Mouse (Mus musculus) embryo, embryonic 11.5 days (tissue): Measurements from ENCODE around the gene Alyref2.
"Not testable (repeated sequence)": the region's sequence is repeated elsewhere in the genome, so short reads cannot be mapped to it uniquely, and the experiment has no call there.

Experiments used
- DNase-seq: peaks from one replicate; pipeline ENCODE4 v3.0.0-alpha.2; 2012; ENCODE audit warnings: low read depth, low spot score

Gene Alyref2

DNA sequence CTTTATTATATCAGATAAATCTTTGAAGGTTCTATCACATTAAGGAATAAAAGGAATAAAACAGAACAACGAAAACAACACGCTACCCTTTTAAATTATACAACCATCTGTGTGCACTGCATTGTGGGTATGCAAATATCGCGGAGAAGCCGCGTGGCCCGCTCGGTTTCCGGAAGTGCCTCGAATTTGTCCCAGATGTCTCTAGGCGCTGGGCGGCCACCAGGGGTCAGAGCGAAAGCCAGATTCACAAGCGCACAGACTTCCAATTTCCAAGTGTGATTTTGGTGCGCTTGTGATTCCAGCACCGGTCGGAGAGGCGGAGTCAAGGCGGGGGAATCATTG is at the start of gene Alyref2:
Gene Alyref2, plus strand, starts transcription at position 229 of the 342 bp plus-strand sequence.
- peak; percentile 94 for DNase-seq

- no peak for DNase-seq
Measured at GRCm38 (mm10) chr1:171454926-171455325, 48.4 kb upstream of the Alyref2 start.

- no peak for DNase-seq
Measured at GRCm38 (mm10) chr1:171457568-171457967, 45.7 kb upstream of the Alyref2 start.

- no peak for DNase-seq
Measured at GRCm38 (mm10) chr1:171459791-171460190, 43.5 kb upstream of the Alyref2 start.

- no peak for DNase-seq
Measured at GRCm38 (mm10) chr1:171460551-171461503, 42.5 kb upstream of the Alyref2 start.

GRCm38 (mm10) chr1:171463133-171463532 is 40.1 kb upstream of the Alyref2 start:
- no peak for DNase-seq

DNA sequence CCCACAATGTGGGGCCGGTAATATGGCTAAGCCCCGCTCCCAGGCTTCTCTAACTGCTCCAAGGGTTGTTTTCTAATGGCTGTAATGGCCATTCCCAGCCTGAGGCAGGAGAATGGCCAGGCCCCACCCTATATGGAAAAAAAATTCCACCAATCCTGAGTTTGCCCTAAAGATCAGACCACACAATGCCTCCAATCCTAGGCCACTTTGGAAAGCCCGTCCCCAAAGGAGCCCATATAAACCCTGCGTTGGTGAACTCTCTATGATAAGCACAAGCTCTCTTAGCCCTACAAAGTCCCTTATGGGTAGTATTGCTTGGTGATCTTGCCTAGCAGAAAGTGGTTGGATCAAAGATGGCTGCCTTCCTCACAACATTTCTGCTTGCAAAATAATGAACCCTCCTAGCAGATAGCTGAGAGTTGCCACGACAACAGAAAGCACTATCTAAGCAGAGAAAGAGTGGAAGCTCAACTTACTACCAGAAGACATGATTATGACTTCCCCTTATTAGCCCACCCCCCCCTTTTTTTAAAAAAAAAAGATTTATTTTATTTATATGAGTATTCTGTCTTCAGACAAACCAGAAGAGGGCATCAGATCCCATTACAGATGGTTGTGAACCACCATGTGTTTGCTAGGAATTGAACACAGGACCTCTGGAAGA is 37.4 kb upstream of the Alyref2 start:
- DNase-seq: no peak

GRCm38 (mm10) chr1:171466565-171466964 is 36.7 kb upstream of the Alyref2 start:
- no peak for DNase-seq

DNA sequence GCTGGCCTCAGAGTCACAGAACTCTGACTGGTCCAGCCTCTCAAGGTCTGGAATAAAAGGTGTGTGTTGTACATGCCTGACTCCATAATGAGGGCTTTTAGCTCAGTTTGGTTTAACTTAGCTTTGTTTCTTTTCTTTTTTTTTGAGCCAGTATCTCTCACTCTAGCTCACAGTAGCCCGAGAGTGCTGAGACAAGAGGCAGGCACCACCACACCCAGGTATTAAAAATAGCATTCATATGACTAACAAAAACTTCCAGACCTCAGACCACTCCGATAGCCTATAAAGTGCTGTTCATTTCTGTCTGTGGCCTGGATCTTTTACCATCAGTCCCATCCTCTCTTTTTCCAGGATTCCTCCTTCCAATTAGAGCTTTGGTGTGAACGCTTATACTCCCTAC is 33.6 kb upstream of the Alyref2 start:
- DNase-seq: no peak

DNA sequence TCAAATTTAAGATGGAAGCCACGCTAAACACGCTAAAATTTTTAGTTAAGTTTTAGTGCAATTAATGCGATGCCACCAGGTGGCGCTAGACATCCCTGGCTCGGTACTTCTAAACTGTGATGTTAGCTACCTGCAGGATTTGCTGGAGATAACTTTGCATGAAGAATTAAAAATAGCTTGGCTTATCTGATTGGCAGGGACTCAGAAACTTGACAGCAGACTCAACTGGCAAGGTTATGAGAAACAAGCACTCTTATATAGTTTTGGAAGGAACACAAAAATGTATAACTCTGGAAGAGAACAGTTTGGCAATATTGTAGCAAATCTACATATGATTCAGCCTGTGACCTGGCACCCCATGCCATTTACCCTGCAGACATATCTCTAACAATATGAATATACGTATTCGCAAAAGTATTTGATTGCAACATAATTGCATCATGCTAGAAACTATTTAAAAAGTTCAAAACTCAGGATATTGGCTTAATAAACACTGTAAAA is 32.9 kb upstream of the Alyref2 start:
- peak; percentile 36 for DNase-seq

DNA sequence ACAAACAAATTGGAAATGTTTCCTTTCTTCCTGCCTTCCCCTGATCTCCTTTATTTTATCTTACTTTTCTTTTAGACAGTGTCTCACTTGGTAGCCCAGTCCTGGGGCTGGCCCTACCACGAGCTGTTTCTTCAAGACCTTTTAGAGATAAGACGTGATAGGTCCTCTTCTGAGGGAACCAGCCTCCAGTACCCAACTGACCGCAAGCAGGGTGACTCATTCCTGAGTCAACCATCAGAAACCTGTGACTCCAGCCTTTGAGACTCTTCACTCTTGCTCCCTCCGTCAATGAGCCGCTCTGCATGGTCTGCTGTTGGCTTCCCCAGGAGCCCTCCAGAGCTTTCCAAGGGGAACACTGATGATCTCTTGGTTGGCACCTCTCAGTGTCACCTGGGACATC is 32.4 kb upstream of the Alyref2 start:
- DNase-seq: no peak

- DNase-seq: no peak
Measured at GRCm38 (mm10) chr1:171471452-171471851, 31.8 kb upstream of the Alyref2 start.

GRCm38 (mm10) chr1:171471941-171472340 is 31.3 kb upstream of the Alyref2 start:
- not testable (repeated sequence) for DNase-seq

GRCm38 (mm10) chr1:171473506-171473905 is 29.8 kb upstream of the Alyref2 start:
- DNase-seq: no peak

DNA sequence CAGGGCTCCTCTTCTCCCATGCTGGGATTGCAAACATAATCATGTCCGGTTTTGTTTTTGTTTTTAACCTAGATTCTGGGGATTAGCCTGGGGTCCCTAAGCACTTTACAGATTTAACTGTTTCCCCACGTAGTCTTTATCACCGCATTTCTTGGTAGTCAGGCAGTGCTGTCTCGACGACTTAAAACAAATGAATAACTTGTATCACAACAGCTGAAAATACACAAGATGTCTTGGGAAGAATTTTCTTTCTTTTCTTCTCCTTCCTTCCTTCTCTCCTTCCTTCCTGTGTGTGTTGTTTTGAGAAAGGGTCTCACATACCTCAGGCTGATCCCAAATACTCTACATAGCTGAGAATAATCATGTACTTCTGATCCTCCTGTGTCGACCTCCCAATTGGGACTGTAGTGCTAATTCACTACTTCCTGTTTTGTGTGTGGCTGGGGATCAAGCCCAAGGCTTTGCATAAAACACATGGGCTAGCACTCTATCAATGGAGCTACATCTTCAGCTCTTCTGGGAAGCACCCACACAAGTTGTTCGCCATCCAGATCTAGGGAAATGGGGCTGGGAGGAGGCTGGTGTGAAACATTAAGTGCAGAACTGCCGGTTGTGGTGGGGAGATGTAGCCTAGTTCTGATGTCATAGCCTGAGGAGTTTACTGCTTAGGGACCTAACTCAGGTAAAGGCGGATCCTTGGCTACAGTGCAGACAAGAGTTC is 29.2 kb upstream of the Alyref2 start:
- DNase-seq: no peak

GRCm38 (mm10) chr1:171477123-171477522 is 26.2 kb upstream of the Alyref2 start:
- DNase-seq: no peak

DNA sequence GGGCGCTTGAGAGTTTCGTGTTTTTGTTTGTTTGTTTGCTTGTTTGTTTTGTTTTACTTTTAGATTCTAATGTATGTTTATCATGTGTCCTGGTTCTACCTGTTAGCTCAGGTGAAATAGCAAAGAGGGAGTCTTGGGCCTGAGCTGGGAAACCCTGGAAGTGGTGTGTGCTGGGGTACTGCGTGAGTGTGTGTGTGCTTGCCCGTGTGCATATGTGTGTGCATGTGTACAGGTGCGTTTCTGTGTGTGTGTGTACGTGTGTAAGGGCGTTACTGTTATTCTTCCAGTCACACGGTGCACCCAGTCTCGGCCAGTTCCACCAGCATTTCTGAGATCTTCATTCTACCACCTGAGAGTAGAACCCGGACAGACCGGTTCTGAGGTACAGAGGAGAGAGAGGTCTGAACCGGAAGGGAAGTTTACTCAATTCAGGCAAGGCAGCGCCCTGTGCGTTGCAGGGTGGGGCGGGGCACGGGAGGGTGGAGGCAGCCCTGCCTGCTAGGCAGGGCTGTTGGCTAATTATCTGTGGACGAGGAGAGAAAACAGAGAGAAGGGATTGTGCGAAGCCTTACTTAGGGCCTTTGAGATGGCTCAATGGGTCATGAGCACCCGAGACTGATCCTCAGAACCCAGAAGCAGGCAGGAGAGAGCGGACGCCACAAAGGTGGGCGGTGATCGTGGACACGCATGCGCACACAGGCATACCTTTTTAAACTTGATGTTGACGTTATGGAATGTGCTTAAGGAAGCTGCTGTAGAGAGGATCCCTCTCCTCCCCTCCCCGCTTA is 25.3 kb upstream of the Alyref2 start:
- peak; percentile 13 for DNase-seq

DNA sequence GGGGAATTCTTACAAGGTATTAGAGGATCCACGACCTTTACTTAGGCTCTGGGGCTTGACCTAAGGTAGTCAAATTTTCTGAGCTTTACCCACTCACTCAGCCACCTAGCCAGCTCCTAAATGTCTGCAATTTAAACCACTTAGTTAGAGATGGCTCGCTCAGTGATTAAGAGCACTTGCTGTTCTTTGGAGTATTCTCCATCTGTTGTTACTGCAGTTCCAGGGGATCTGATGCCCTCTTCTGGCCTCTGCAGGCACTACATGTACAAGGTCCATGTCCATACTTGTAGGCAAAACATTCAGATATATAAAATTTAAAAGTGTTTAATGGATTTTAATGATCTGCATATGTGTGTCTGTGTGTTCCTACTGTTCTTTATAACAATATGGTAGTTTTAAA is 24.3 kb upstream of the Alyref2 start:
- peak; percentile 27 for DNase-seq

- no peak for DNase-seq
Measured at GRCm38 (mm10) chr1:171494241-171494640, 9.0 kb upstream of the Alyref2 start.

GRCm38 (mm10) chr1:171495371-171495770 is 7.9 kb upstream of the Alyref2 start:
- DNase-seq: no peak

DNA sequence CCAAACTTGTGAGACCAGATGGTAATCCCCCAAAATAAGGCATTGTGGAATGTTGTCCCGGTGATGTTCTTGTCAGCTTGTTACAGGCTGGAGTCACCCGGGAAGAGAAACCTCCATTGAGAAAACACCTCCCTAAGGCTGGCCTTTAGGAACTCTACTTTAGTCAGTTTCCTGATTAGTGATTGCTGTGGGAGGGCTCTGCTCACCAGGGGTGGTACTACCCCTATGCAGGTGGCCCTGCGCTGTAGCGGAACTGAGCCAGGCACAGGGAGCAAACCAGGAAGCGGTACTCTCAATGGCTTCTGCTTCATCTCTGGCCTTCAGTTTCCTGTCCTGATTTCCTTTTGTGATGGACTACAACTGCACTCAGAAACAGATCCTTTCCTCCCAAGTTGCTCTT is 3.4 kb upstream of the Alyref2 start:
- no peak for DNase-seq
